Mouse (Mus musculus): ENCODE measurements around the gene Ptprm.

Ptprm gene

GRCm38 (mm10) chr17:66981649-66982048, 372.6 kb downstream of the Ptprm start:
- DNase-seq (ENCODE audit: low read depth, low spot score) = no peak
- H3K36me3 ChIP-seq (ENCODE audit: control insufficient read depth, insufficient read depth, low read length, poor library complexity, severe bottlenecking) = no peaks in the 10 kb centered on the region
- no peaks in the 10 kb centered on the region for H3K27me3 ChIP-seq (ENCODE audit: control insufficient read depth, insufficient read depth, low read length, poor library complexity, severe bottlenecking)

- H3K27me3 ChIP-seq (ENCODE audit: control insufficient read depth, insufficient read depth, low read length, poor library complexity, severe bottlenecking) = no peaks in the 10 kb centered on the region
- H3K36me3 ChIP-seq (ENCODE audit: control insufficient read depth, insufficient read depth, low read length, poor library complexity, severe bottlenecking) = no peaks in the 10 kb centered on the region
- no peak for DNase-seq (ENCODE audit: low read depth, low spot score)
Measured at GRCm38 (mm10) chr17:66979971-66980370, 374.3 kb downstream of the Ptprm start.

- H3K36me3 ChIP-seq (ENCODE audit: control insufficient read depth, insufficient read depth, low read length, poor library complexity, severe bottlenecking) = no peaks in the 10 kb centered on the region
- DNase-seq (ENCODE audit: low read depth, low spot score) = no peak
- no peaks in the 10 kb centered on the region for H3K27me3 ChIP-seq (ENCODE audit: control insufficient read depth, insufficient read depth, low read length, poor library complexity, severe bottlenecking)
Measured at GRCm38 (mm10) chr17:66976490-66976889, 377.8 kb downstream of the Ptprm start.

- no peak for DNase-seq (ENCODE audit: low read depth, low spot score)
- Histone ChIP-seq H3K36me3 (ENCODE audit: control insufficient read depth, insufficient read depth, low read length, poor library complexity, severe bottlenecking) (no peaks in the 10 kb centered on the region), H3K27me3 (ENCODE audit: control insufficient read depth, insufficient read depth, low read length, poor library complexity, severe bottlenecking) (no peaks in the 10 kb centered on the region)
Measured at GRCm38 (mm10) chr17:66972976-66973375, 381.3 kb downstream of the Ptprm start.

GRCm38 (mm10) chr17:66960986-66961385, 393.3 kb downstream of the Ptprm start:
- no peaks in the 10 kb centered on the region for H3K36me3 ChIP-seq (ENCODE audit: control insufficient read depth, insufficient read depth, low read length, poor library complexity, severe bottlenecking)
- H3K27me3 ChIP-seq (ENCODE audit: control insufficient read depth, insufficient read depth, low read length, poor library complexity, severe bottlenecking) = no peaks in the 10 kb centered on the region
- DNase-seq (ENCODE audit: low read depth, low spot score) = no peak

- H3K27me3 ChIP-seq (ENCODE audit: control insufficient read depth, insufficient read depth, low read length, poor library complexity, severe bottlenecking) = no peaks in the 10 kb centered on the region
- DNase-seq (ENCODE audit: low read depth, low spot score) = no peak
- H3K36me3 ChIP-seq (ENCODE audit: control insufficient read depth, insufficient read depth, low read length, poor library complexity, severe bottlenecking) = no peaks in the 10 kb centered on the region
Measured at GRCm38 (mm10) chr17:66960557-66960956, 393.7 kb downstream of the Ptprm start.

GRCm38 (mm10) chr17:66959815-66960214, 394.4 kb downstream of the Ptprm start:
- H3K27me3 ChIP-seq (ENCODE audit: control insufficient read depth, insufficient read depth, low read length, poor library complexity, severe bottlenecking) = no peaks in the 10 kb centered on the region
- no peaks in the 10 kb centered on the region for H3K36me3 ChIP-seq (ENCODE audit: control insufficient read depth, insufficient read depth, low read length, poor library complexity, severe bottlenecking)
- no peak for DNase-seq (ENCODE audit: low read depth, low spot score)

GRCm38 (mm10) chr17:66958766-66959165, 395.5 kb downstream of the Ptprm start:
- Histone ChIP-seq H3K27me3 (ENCODE audit: control insufficient read depth, insufficient read depth, low read length, poor library complexity, severe bottlenecking) (no peaks in the 10 kb centered on the region), H3K36me3 (ENCODE audit: control insufficient read depth, insufficient read depth, low read length, poor library complexity, severe bottlenecking) (no peaks in the 10 kb centered on the region)
- no peak for DNase-seq (ENCODE audit: low read depth, low spot score)

GRCm38 (mm10) chr17:66944498-66944897, 409.8 kb downstream of the Ptprm start:
- H3K36me3 ChIP-seq (ENCODE audit: control insufficient read depth, insufficient read depth, low read length, poor library complexity, severe bottlenecking) = no peaks in the 10 kb centered on the region
- no peak for DNase-seq (ENCODE audit: low read depth, low spot score)
- H3K27me3 ChIP-seq (ENCODE audit: control insufficient read depth, insufficient read depth, low read length, poor library complexity, severe bottlenecking) = no peaks in the 10 kb centered on the region

- no peak for DNase-seq (ENCODE audit: low read depth, low spot score)
- Histone ChIP-seq H3K27me3 (ENCODE audit: control insufficient read depth, insufficient read depth, low read length, poor library complexity, severe bottlenecking) (no peaks in the 10 kb centered on the region), H3K36me3 (ENCODE audit: control insufficient read depth, insufficient read depth, low read length, poor library complexity, severe bottlenecking) (no peaks in the 10 kb centered on the region)
Measured at GRCm38 (mm10) chr17:66943539-66943938, 410.7 kb downstream of the Ptprm start.

- DNase-seq (ENCODE audit: low read depth, low spot score) = no peak
- H3K36me3 ChIP-seq (ENCODE audit: control insufficient read depth, insufficient read depth, low read length, poor library complexity, severe bottlenecking) = no peaks in the 10 kb centered on the region
- no peaks in the 10 kb centered on the region for H3K27me3 ChIP-seq (ENCODE audit: control insufficient read depth, insufficient read depth, low read length, poor library complexity, severe bottlenecking)
Measured at GRCm38 (mm10) chr17:66925611-66926010, 428.6 kb downstream of the Ptprm start.

- no peak for DNase-seq (ENCODE audit: low read depth, low spot score)
- H3K36me3 ChIP-seq (ENCODE audit: control insufficient read depth, insufficient read depth, low read length, poor library complexity, severe bottlenecking) = no peaks in the 10 kb centered on the region
- H3K27me3 ChIP-seq (ENCODE audit: control insufficient read depth, insufficient read depth, low read length, poor library complexity, severe bottlenecking) = no peaks in the 10 kb centered on the region
Measured at GRCm38 (mm10) chr17:66914696-66915095, 439.6 kb downstream of the Ptprm start.

GRCm38 (mm10) chr17:66912533-66912932, 441.7 kb downstream of the Ptprm start:
- no peak for DNase-seq (ENCODE audit: low read depth, low spot score)
- Histone ChIP-seq H3K36me3 (ENCODE audit: control insufficient read depth, insufficient read depth, low read length, poor library complexity, severe bottlenecking) (no peaks in the 10 kb centered on the region), H3K27me3 (ENCODE audit: control insufficient read depth, insufficient read depth, low read length, poor library complexity, severe bottlenecking) (no peaks in the 10 kb centered on the region)

- Histone ChIP-seq H3K36me3 (ENCODE audit: control insufficient read depth, insufficient read depth, low read length, poor library complexity, severe bottlenecking) (no peaks in the 10 kb centered on the region), H3K27me3 (ENCODE audit: control insufficient read depth, insufficient read depth, low read length, poor library complexity, severe bottlenecking) (no peaks in the 10 kb centered on the region)
- no peak for DNase-seq (ENCODE audit: low read depth, low spot score)
Measured at GRCm38 (mm10) chr17:66912120-66912519, 442.1 kb downstream of the Ptprm start.

GRCm38 (mm10) chr17:66909901-66910300, 444.4 kb downstream of the Ptprm start:
- no peaks in the 10 kb centered on the region for H3K36me3 ChIP-seq (ENCODE audit: control insufficient read depth, insufficient read depth, low read length, poor library complexity, severe bottlenecking)
- DNase-seq (ENCODE audit: low read depth, low spot score) = no peak
- no peaks in the 10 kb centered on the region for H3K27me3 ChIP-seq (ENCODE audit: control insufficient read depth, insufficient read depth, low read length, poor library complexity, severe bottlenecking)

- no peak for DNase-seq (ENCODE audit: low read depth, low spot score)
- H3K36me3 ChIP-seq (ENCODE audit: control insufficient read depth, insufficient read depth, low read length, poor library complexity, severe bottlenecking) = no peaks in the 10 kb centered on the region
- no peaks in the 10 kb centered on the region for H3K27me3 ChIP-seq (ENCODE audit: control insufficient read depth, insufficient read depth, low read length, poor library complexity, severe bottlenecking)
Measured at GRCm38 (mm10) chr17:66908921-66909320, 445.3 kb downstream of the Ptprm start.

Data from splenic B cell, adult 2 months (primary cell).